Mouse (Mus musculus) embryonic fibroblast, embryonic 13.5 days (primary cell): ENCODE measurements around the gene Naga.

Experiments
- CTCF ChIP-seq: IDR thresholded peaks from 2 replicates; pipeline ENCODE4 v1.5.1; 2011; ENCODE audit warnings: mild to moderate bottlenecking, control low read depth, low read length, moderate library complexity, borderline replicate concordance; ENCODE audit not compliant: insufficient read depth
- POLR2A ChIP-seq: IDR thresholded peaks from 2 replicates; pipeline ENCODE4 v1.6.1; 2011; ENCODE audit warnings: low read depth, mild to moderate bottlenecking, control low read depth, low read length, moderate library complexity

- TF ChIP-seq POLR2A (no peak), CTCF (no peak)
Measured at GRCm38 (mm10) chr15:82350349-82350748, 11.6 kb upstream of the Naga start.
